ENCODE assay signal across 20 mouse cellular contexts in the genomic region with DNA sequence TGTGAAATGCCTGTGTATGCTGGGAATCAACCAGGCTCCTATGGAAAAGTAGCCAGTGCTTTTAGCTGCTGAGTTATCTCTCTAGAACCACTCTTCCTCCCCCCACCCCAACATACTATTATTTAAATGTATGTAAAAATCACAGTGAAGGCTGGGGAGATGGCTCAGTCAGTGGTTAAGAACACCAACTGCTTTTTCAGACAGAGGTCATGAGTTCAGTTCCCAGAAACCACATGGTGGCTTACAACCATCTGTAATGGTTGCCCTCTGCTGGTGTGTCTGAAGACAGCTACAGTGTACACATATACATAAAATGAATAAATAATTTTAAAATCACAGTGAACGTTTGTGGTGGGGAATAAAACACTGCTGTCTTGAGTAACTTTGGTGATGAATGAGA.
DNase-seq lines count a peak whose midpoint lies in the region; ATAC-seq and TF ChIP-seq lines count a peak whose summit lies in the region.
"Had no signal": no experiment of that assay in that cellular context is flagged by ENCODE, and none has a peak within 500 bp of the region (broad histone marks: within the 10 kb centered on the region; RNA-seq: fewer than 3 reads in every experiment).

No protein-coding gene starts in this region.

- H3K4me2 ChIP-seq in lung, embryonic 14.5 days, result no peak overlapping the region
- H3K4me2 ChIP-seq: embryonic facial prominence, embryonic 12.5 days; forebrain, embryonic 15.5 days; hindbrain, embryonic 12.5 days had no signal

- no peak overlapping the region for H3K27ac ChIP-seq in heart, adult 2 months
- H3K27ac ChIP-seq in lung, embryonic 14.5 days (ENCODE audit: low read depth), result no peak overlapping the region
- H3K27ac ChIP-seq: embryonic facial prominence, embryonic 12.5 days; forebrain, embryonic 15.5 days; heart, embryonic 10.5 days; hindbrain, embryonic 12.5 days had no signal

- intact Hi-C loops in heart, adult 2 months (cut with DNase I), result no loop called here

- 81% methylated on average over 1 of the region's 1 CpGs for WGBS in heart, adult 2 months
- 58% methylated on average over 1 of the region's 1 CpGs for WGBS in lung, embryonic 14.5 days

- H3K36me3 ChIP-seq in heart, adult 2 months (ENCODE audit: control insufficient read depth, insufficient read depth, low read length), result no peaks in the 10 kb centered on the region
- no peaks in the 10 kb centered on the region for H3K36me3 ChIP-seq in lung, embryonic 14.5 days (ENCODE audit: insufficient read depth)
- H3K36me3 ChIP-seq: embryonic facial prominence, embryonic 12.5 days; forebrain, embryonic 15.5 days; heart, embryonic 10.5 days; hindbrain, embryonic 12.5 days had no signal

- H3K9me3 ChIP-seq in lung, embryonic 14.5 days (ENCODE audit: low read depth, low read length), result no peaks in the 10 kb centered on the region
- H3K9me3 ChIP-seq: embryonic facial prominence, embryonic 12.5 days; forebrain, embryonic 15.5 days; heart, embryonic 10.5 days; hindbrain, embryonic 12.5 days had no signal

- no peak overlapping the region for H3K4me3 ChIP-seq in heart, adult 2 months
- no peak overlapping the region for H3K4me3 ChIP-seq in lung, embryonic 14.5 days (ENCODE audit: low read depth, low read length)
- H3K4me3 ChIP-seq: embryonic facial prominence, embryonic 12.5 days; forebrain, embryonic 15.5 days; heart, embryonic 10.5 days; hindbrain, embryonic 12.5 days had no signal

- no peak for DNase-seq in heart, adult 2 months
- DNase-seq in heart, adult 8-10 months (ENCODE audit: low spot score), result no peak
- DNase-seq in lung, embryonic 14.5 days, result no peak
- DNase-seq in lung, postnatal 4 days, result no peak
- peak; percentile 83 for DNase-seq in ES-CJ7 (ENCODE audit: low read depth, low spot score)
- no peak for DNase-seq in frontal cortex, postnatal 14 days (ENCODE audit: low spot score in 2 of 2)
- DNase-seq: adrenal gland, adult 8-10 months; adrenal gland, postnatal 36 days; cerebellum, adult 9-10 months; cerebellum, postnatal 25 days; gastrocnemius, postnatal 14 days; heart, postnatal 10 days; heart, postnatal 4 days had no signal

- no peak for TF ChIP-seq EP300 in heart, adult 2 months (IDR thresholded peaks at IDR 0.05; ENCODE audit: insufficient read depth, low read depth, low read length)

- ATAC-seq in lung, embryonic 14.5 days (ENCODE audit: insufficient read depth), result no peak
- no peak for ATAC-seq in activated CD4-positive, CD25-positive, alpha-beta regulatory T cell, adult 4 months
- ATAC-seq: forebrain, embryonic 15.5 days; hindbrain, embryonic 16.5 days; inflammation-experienced regulatory T-cells, adult 6 months had no signal

- no peaks in the 10 kb centered on the region for H3K79me2 ChIP-seq in heart, adult 2 months (replicated peaks; ENCODE audit: control insufficient read depth, insufficient read depth, low read length)

- TF ChIP-seq CTCF in heart, adult 2 months (IDR thresholded peaks at IDR 0.05), result peak; percentile 31
- TF ChIP-seq CTCF in lung, embryonic 14.5 days (IDR thresholded peaks at IDR 0.05; ENCODE audit: low read depth), result peak; percentile 6; the same call in 1 of the 2 replicates

- no peak for TF ChIP-seq POLR2A in heart, adult 2 months (IDR thresholded peaks at IDR 0.05; ENCODE audit: insufficient read depth, low read depth, low read length)

- 0 out of 2 replicates have a peak, but pooled peaks cover 2% of the 10 kb centered on the region for H3K4me1 ChIP-seq in heart, adult 2 months (ENCODE audit: control insufficient read depth, insufficient read depth, low read length)
- no peaks in the 10 kb centered on the region for H3K4me1 ChIP-seq in lung, embryonic 14.5 days (ENCODE audit: insufficient read depth)
- H3K4me1 ChIP-seq: embryonic facial prominence, embryonic 12.5 days; forebrain, embryonic 15.5 days; heart, embryonic 10.5 days; hindbrain, embryonic 12.5 days had no signal

- H3K9ac ChIP-seq in heart, adult 2 months (ENCODE audit: low read depth, low read length), result no peak overlapping the region
- H3K9ac ChIP-seq in lung, embryonic 14.5 days, result no peak overlapping the region
- H3K9ac ChIP-seq: embryonic facial prominence, embryonic 12.5 days; forebrain, embryonic 15.5 days; hindbrain, embryonic 12.5 days had no signal

- H3K27me3 ChIP-seq in heart, adult 2 months (ENCODE audit: control insufficient read depth, insufficient read depth, low read length), result no peaks in the 10 kb centered on the region
- H3K27me3 ChIP-seq in lung, embryonic 14.5 days (ENCODE audit: insufficient read depth, low read length), result no peaks in the 10 kb centered on the region
- H3K27me3 ChIP-seq: embryonic facial prominence, embryonic 12.5 days; forebrain, embryonic 15.5 days; hindbrain, embryonic 12.5 days had no signal
